Mouse (Mus musculus) macrophage (primary cell): Measurements from ENCODE around the gene Map2k5. TPM values are rescaled to one million over a fixed set of nuclear protein-coding genes. Genes with fewer than 3 reads are reported as not detected.

Experiments
- H3K27ac ChIP-seq: fragments of 350-480 bp; formaldehyde crosslinking; 2 replicates; pipeline ENCODE4 v1.9.0; 2021
- H3K36me3 ChIP-seq: fragments of 350-480 bp; formaldehyde crosslinking; 2 replicates; pipeline ENCODE4 v1.9.0; 2021; ENCODE audit errors: inconsistent target
- H3K4me3 ChIP-seq: fragments of 350-480 bp; formaldehyde crosslinking; 2 replicates; pipeline ENCODE4 v1.9.0; 2021; ENCODE audit errors: inconsistent target
- H3K79me2 ChIP-seq: fragments of 350-480 bp; formaldehyde crosslinking; 2 replicates; pipeline ENCODE4 v1.9.0; 2021; ENCODE audit errors: inconsistent target
- WGBS: methylation state at CpG from one replicate; pipeline ENCODE4 v1.1.7; 2026; ENCODE audit warnings: inconsistent platforms; ENCODE audit not compliant: missing documents; 5-methylcytosine and 5-hydroxymethylcytosine counted together
- polyA plus RNA-seq: library from polyadenylated mRNA; stranded (reverse); fragments of 250-400 nt; gene quantifications from 3 replicates; pipeline ENCODE4 v1.2.4, GENCODE M21; 2018; ENCODE audit warnings: inconsistent platforms

The Map2k5 gene
- polyA plus RNA-seq, 1 experiment from 2014 or later: 30.0 TPM

- Histone ChIP-seq H3K36me3 (no peaks in the 10 kb centered on the region), H3K27ac (no peak overlapping the region), H3K79me2 (no peaks in the 10 kb centered on the region), H3K4me3 (no peak overlapping the region)
- 6% methylated on average over 46 of the region's 46 CpGs for WGBS
Observed at GRCm38 (mm10) chr9:63146126-63146855, 231.4 kb downstream of the Map2k5 start.

DNA sequence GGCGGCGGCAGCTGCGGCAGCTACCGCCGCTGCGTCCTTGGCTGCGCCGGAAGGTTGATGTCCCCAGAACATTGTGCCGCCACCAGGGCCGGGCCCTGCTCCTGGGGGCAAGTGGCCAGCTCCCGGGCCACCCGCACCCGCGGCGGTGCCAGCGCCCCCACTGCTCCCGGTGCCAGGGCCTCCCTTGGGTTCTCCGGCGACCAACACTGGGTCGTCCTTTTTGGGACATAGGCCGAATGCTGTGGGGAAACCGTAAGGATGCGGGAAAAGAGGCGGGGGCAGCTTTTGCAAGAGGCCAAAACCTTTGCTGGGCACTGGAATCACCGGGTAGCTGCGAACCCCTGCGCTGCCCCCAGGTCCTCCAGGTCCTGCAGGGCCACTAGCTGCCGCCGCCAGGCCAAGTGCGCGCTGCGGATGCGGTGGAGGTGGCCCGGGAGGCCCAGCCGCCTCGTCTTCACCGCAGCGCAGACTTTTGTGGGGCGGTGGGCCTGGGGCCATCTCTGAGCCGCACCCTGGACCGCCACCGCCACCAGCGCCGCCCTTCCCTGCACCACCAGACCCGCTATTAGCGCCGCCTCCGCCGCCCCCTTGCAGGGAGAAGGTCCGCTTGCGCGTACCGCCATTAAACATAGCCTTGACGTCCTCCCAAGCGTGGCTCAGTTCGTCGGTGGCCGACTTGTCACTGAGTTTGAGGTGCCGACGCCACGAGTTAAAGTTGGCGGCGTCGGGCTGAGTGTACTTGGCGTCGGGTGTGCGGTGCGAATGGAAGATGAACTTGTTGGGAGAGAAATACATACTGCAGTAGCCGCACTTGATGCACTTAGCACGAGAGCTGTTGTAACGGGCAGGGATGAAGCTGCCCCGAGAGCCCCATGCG lies 232.2 kb downstream of the Map2k5 start:
- WGBS: 4% methylated on average over 71 of the region's 73 CpGs
- no peaks in the 10 kb centered on the region for H3K36me3 ChIP-seq
- H3K27ac ChIP-seq: no peak overlapping the region
- H3K4me3 ChIP-seq: no peak overlapping the region
- H3K79me2 ChIP-seq: no peaks in the 10 kb centered on the region

- 5% methylated on average over 80 of the region's 80 CpGs for WGBS
- Histone ChIP-seq H3K36me3 (no peaks in the 10 kb centered on the region), H3K4me3 (no peak overlapping the region), H3K79me2 (no peaks in the 10 kb centered on the region), H3K27ac (no peak overlapping the region)
Observed at GRCm38 (mm10) chr9:63144502-63145248, 233.0 kb downstream of the Map2k5 start.

DNA sequence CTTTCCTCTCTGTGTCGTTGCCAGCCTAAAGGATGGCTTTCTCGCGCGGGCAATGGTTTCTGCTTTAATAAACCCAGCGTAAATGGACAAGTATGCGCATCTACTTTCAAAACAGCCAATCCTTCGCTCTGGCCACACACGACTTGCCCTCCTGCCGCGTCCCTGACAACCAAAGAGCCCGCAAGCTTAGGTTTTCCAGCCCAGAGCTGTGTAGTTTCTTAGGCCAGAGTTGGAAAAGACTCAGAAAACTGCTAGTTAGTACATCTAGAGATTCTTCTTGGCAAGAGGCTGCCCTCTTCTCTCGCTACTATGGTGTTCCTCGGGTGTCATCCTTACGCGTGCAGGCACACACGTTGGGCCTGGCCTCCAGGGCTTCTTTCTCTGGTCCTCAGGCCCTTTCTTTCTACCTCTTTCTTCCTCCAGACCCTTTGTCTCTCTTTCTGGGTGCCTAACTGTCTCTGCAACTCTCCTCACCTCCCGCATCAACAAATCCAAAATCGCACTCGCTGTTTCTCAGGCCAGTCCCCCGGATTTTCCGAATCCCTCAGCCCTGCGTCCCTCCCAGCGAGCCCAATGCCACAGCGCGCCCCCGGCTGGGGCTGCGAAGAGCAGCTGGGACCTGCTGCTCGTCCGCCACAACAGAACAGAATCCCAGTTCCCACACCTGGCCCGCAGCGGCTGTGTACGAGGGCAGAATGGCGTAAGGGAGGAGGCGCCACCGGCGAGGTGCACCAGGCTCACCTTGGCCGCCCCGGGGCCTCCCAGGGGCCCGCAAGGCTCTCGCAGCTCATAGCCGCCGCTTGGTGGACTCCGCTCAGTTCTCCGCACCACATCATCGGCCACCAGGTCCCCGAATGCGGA lies 233.8 kb downstream of the Map2k5 start:
- Histone ChIP-seq H3K27ac (no peak overlapping the region), H3K79me2 (no peaks in the 10 kb centered on the region), H3K36me3 (no peaks in the 10 kb centered on the region), H3K4me3 (no peak overlapping the region)
- WGBS: 8% methylated on average over 39 of the region's 47 CpGs

- H3K79me2 ChIP-seq: no peaks in the 10 kb centered on the region
- H3K27ac ChIP-seq: no peak overlapping the region
- H3K36me3 ChIP-seq: no peaks in the 10 kb centered on the region
- 2% methylated on average over 25 of the region's 25 CpGs for WGBS
- no peak overlapping the region for H3K4me3 ChIP-seq
Observed at GRCm38 (mm10) chr9:63143227-63143626, 234.5 kb downstream of the Map2k5 start.

DNA sequence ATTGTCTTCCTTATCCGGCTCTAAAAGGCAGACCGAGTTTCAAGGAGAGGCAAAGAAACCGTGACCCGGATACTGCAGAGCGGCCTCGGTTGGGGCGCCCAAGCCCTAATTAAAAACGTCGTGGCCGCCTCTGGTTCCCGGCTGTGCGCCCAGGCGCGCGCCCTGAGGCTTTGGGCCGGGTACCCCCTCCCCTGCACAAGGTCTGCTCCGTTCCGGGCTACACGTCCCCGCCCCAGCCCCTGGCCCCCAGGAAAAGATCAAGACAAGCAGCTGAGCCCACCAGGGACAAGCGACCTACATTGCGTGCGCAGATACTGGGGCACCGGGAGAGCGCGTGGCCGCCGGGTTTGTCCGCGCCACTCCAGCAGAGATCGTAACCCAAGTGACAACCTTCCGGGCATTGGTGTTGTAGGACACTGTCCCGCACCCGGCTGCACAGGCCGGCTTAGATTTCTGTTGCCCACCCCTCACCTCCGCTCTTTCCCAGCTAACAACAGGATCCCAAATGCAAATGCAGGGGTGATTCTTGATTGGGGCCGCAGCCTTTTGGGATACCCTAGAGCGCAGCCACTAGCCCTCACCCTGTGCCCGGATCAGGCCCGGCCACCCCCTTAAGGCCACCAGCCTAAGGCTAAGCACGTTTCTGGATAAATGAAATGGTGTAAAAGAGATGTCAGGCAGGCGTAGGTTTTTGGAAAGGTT lies 235.2 kb downstream of the Map2k5 start:
- Histone ChIP-seq H3K4me3 (no peak overlapping the region), H3K36me3 (no peaks in the 10 kb centered on the region), H3K79me2 (no peaks in the 10 kb centered on the region), H3K27ac (no peak overlapping the region)
- WGBS: 6% methylated on average over 42 of the region's 42 CpGs

- H3K36me3 ChIP-seq: no peaks in the 10 kb centered on the region
- 5% methylated on average over 24 of the region's 24 CpGs for WGBS
- H3K79me2 ChIP-seq: no peaks in the 10 kb centered on the region
- no peak overlapping the region for H3K27ac ChIP-seq
- H3K4me3 ChIP-seq: no peak overlapping the region
Observed at GRCm38 (mm10) chr9:63141641-63142334, 235.9 kb downstream of the Map2k5 start.

DNA sequence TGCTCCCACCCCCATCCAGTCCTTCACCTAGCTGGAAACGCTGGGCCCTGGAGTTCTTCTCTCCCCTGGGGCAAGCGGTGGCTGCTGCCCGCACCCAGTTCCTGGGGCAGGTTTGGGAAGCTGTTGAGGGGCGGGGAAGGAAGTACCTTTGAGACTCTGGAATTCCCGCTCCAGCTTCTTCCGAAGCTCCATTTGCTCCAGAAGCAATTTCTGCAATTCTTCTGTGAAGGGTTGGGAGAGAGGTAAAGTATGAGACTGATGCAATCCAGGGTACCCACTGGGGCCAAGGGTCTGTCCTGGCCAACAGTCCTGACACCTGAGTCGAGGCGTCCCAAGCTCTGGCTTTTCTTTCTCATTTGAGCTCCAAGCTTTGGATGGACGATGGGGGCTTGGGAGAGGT lies 237.5 kb downstream of the Map2k5 start:
- no peak overlapping the region for H3K4me3 ChIP-seq
- WGBS: 20% methylated on average over 9 of the region's 9 CpGs
- H3K36me3 ChIP-seq: no peaks in the 10 kb centered on the region
- no peaks in the 10 kb centered on the region for H3K79me2 ChIP-seq
- H3K27ac ChIP-seq: no peak overlapping the region

- no peak overlapping the region for H3K4me3 ChIP-seq
- WGBS: 23% methylated on average over 17 of the region's 17 CpGs
- H3K36me3 ChIP-seq: no peaks in the 10 kb centered on the region
- H3K27ac ChIP-seq: no peak overlapping the region
- H3K79me2 ChIP-seq: no peaks in the 10 kb centered on the region
Observed at GRCm38 (mm10) chr9:63139661-63140060, 238.0 kb downstream of the Map2k5 start.

DNA sequence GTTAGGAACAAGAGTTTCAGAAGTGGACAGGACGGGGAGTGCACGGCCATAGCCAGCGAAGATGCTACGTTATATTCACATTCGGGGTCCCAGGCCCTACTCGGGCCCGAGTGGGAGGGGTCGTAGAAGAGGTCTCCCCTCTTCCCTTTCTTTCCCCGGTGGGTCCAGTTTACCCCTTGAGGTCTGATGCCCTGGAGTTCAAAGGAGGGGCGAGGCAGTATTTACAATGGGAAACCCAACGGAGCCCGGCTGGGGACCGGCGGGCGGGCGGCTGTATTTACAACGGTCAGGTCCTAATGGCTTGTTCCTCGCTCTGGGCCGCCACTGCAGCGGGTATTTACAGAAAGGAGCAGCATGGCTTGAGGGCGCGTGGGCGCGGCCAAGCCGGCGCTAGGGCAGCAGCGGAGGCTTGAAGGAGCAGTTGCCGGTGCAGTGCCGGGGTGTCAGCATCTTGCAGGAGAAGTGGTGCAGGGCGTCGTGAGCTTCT lies 239.2 kb downstream of the Map2k5 start:
- Histone ChIP-seq H3K27ac (no peak overlapping the region), H3K36me3 (no peaks in the 10 kb centered on the region), H3K4me3 (no peak overlapping the region), H3K79me2 (no peaks in the 10 kb centered on the region)
- WGBS: 5% methylated on average over 31 of the region's 31 CpGs

GRCm38 (mm10) chr9:63137615-63137915 lies 240.1 kb downstream of the Map2k5 start:
- Histone ChIP-seq H3K27ac (no peak overlapping the region), H3K4me3 (no peak overlapping the region), H3K79me2 (no peaks in the 10 kb centered on the region), H3K36me3 (no peaks in the 10 kb centered on the region)
- WGBS: 9% methylated on average over 6 of the region's 6 CpGs

GRCm38 (mm10) chr9:63136756-63137614 lies 240.7 kb downstream of the Map2k5 start:
- no peak overlapping the region for H3K27ac ChIP-seq
- no peaks in the 10 kb centered on the region for H3K36me3 ChIP-seq
- no peak overlapping the region for H3K4me3 ChIP-seq
- WGBS: 7% methylated on average over 19 of the region's 19 CpGs
- no peaks in the 10 kb centered on the region for H3K79me2 ChIP-seq
